Mouse (Mus musculus): ENCODE results near the gene Cyp11a1. TPM values are rescaled to one million over a fixed set of nuclear protein-coding genes. Genes with fewer than 3 reads are reported as not detected.

Gene Cyp11a1
- polyA plus RNA-seq, 1 experiment: 93.4 TPM

- TF ChIP-seq POLR2A (IDR thresholded peaks at IDR 0.05; ENCODE audit: control insufficient read depth, low read depth, low read length): no peak
- TF ChIP-seq CTCF (IDR thresholded peaks at IDR 0.05; ENCODE audit: control insufficient read depth, insufficient read depth, insufficient replicate concordance, low read depth, low read length): no peak
- no peaks in the 10 kb centered on the region for H3K27me3 ChIP-seq (ENCODE audit: control insufficient read depth, insufficient read depth, low read length)
- no peaks in the 10 kb centered on the region for H3K36me3 ChIP-seq (ENCODE audit: control insufficient read depth, insufficient read depth, low read length)
- H3K27ac ChIP-seq (ENCODE audit: control insufficient read depth, insufficient read depth, low read depth, low read length): no peak overlapping the region
- H3K4me3 ChIP-seq (ENCODE audit: control insufficient read depth, low read depth, low read length): no peak overlapping the region
- no peaks in the 10 kb centered on the region for H3K4me1 ChIP-seq (ENCODE audit: control insufficient read depth, insufficient read depth, low read length)
These were observed 19.9 kb upstream of the Cyp11a1 start for GRCm38 (mm10) chr9:57986293-57986692.

DNA sequence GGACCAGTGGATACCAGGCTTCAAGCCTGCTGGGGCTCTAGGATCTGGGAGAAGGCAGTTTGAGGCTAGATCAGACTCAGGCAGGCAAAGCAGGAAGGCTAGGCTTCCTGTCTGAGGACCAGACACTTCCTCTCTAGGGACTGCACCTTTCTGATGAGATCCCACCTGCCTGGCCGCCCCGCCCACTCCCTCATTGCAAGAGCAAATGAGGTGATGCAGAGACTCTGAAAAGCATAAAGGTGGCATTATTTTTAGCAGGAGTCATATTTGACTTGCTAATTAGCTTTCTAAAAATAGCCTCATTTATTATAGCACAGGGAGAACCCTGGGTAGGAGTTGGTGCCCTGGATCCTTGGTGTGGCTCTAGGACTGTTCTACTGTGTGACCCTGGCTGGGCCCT is 18.1 kb upstream of the Cyp11a1 start:
- Histone ChIP-seq H3K4me1 (ENCODE audit: control insufficient read depth, insufficient read depth, low read length) (no peaks in the 10 kb centered on the region), H3K27ac (ENCODE audit: control insufficient read depth, insufficient read depth, low read depth, low read length) (no peak overlapping the region), H3K36me3 (ENCODE audit: control insufficient read depth, insufficient read depth, low read length) (no peaks in the 10 kb centered on the region), H3K4me3 (ENCODE audit: control insufficient read depth, low read depth, low read length) (no peak overlapping the region), H3K27me3 (ENCODE audit: control insufficient read depth, insufficient read depth, low read length) (no peaks in the 10 kb centered on the region)
- TF ChIP-seq CTCF (IDR thresholded peaks at IDR 0.05; ENCODE audit: control insufficient read depth, insufficient read depth, insufficient replicate concordance, low read depth, low read length): no peak
- no peak for TF ChIP-seq POLR2A (IDR thresholded peaks at IDR 0.05; ENCODE audit: control insufficient read depth, low read depth, low read length)

- H3K4me3 ChIP-seq (ENCODE audit: control insufficient read depth, low read depth, low read length): no peak overlapping the region
- H3K4me1 ChIP-seq (ENCODE audit: control insufficient read depth, insufficient read depth, low read length): no peaks in the 10 kb centered on the region
These were observed 16.9 kb upstream of the Cyp11a1 start for GRCm38 (mm10) chr9:57989309-57989708.

GRCm38 (mm10) chr9:57990438-57991110 is 15.6 kb upstream of the Cyp11a1 start:
- Histone ChIP-seq H3K4me1 (ENCODE audit: control insufficient read depth, insufficient read depth, low read length) (no peaks in the 10 kb centered on the region), H3K27ac (ENCODE audit: control insufficient read depth, insufficient read depth, low read depth, low read length) (no peak overlapping the region), H3K36me3 (ENCODE audit: control insufficient read depth, insufficient read depth, low read length) (no peaks in the 10 kb centered on the region), H3K27me3 (ENCODE audit: control insufficient read depth, insufficient read depth, low read length) (no peaks in the 10 kb centered on the region), H3K4me3 (ENCODE audit: control insufficient read depth, low read depth, low read length) (no peak overlapping the region)
- TF ChIP-seq CTCF (IDR thresholded peaks at IDR 0.05; ENCODE audit: control insufficient read depth, insufficient read depth, insufficient replicate concordance, low read depth, low read length) (peak; percentile 84), POLR2A (IDR thresholded peaks at IDR 0.05; ENCODE audit: control insufficient read depth, low read depth, low read length) (no peak)

More at GRCm38 (mm10) chr9:57989309-57989708, 16.9 kb upstream of the Cyp11a1 start:
- no peak for TF ChIP-seq POLR2A (IDR thresholded peaks at IDR 0.05; ENCODE audit: control insufficient read depth, low read depth, low read length)
- TF ChIP-seq CTCF (IDR thresholded peaks at IDR 0.05; ENCODE audit: control insufficient read depth, insufficient read depth, insufficient replicate concordance, low read depth, low read length): no peak
- Histone ChIP-seq H3K36me3 (ENCODE audit: control insufficient read depth, insufficient read depth, low read length) (no peaks in the 10 kb centered on the region), H3K27me3 (ENCODE audit: control insufficient read depth, insufficient read depth, low read length) (no peaks in the 10 kb centered on the region), H3K27ac (ENCODE audit: control insufficient read depth, insufficient read depth, low read depth, low read length) (no peak overlapping the region)

DNA sequence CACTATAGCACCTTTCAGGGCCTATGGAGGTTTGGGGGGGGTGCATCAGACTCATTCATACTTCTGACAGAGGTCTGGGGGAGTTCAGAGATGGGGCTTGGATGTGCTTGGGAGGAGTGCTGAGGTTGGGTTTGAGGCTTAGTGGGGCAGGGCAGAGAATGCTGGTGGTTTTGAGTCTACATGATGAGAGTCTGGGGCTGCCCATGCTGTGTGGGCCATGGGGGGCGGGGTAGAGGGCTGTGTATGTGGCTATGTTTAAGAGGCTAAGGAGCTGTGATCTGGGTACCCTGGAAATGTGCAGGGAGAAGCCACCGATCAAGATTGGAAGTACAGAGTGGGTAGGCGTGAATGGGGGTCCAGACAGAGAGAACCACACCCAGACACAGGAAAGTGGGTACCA is 14.2 kb upstream of the Cyp11a1 start:
- TF ChIP-seq POLR2A (IDR thresholded peaks at IDR 0.05; ENCODE audit: control insufficient read depth, low read depth, low read length) (no peak), CTCF (IDR thresholded peaks at IDR 0.05; ENCODE audit: control insufficient read depth, insufficient read depth, insufficient replicate concordance, low read depth, low read length) (no peak)
- Histone ChIP-seq H3K4me3 (ENCODE audit: control insufficient read depth, low read depth, low read length) (no peak overlapping the region), H3K27ac (ENCODE audit: control insufficient read depth, insufficient read depth, low read depth, low read length) (no peak overlapping the region), H3K27me3 (ENCODE audit: control insufficient read depth, insufficient read depth, low read length) (no peaks in the 10 kb centered on the region), H3K4me1 (ENCODE audit: control insufficient read depth, insufficient read depth, low read length) (no peaks in the 10 kb centered on the region), H3K36me3 (ENCODE audit: control insufficient read depth, insufficient read depth, low read length) (no peaks in the 10 kb centered on the region)

GRCm38 (mm10) chr9:57992781-57993591 is 13.2 kb upstream of the Cyp11a1 start:
- H3K27me3 ChIP-seq (ENCODE audit: control insufficient read depth, insufficient read depth, low read length): no peaks in the 10 kb centered on the region
- no peak overlapping the region for H3K27ac ChIP-seq (ENCODE audit: control insufficient read depth, insufficient read depth, low read depth, low read length)
- no peak overlapping the region for H3K4me3 ChIP-seq (ENCODE audit: control insufficient read depth, low read depth, low read length)
- H3K36me3 ChIP-seq (ENCODE audit: control insufficient read depth, insufficient read depth, low read length): no peaks in the 10 kb centered on the region
- TF ChIP-seq CTCF (IDR thresholded peaks at IDR 0.05; ENCODE audit: control insufficient read depth, insufficient read depth, insufficient replicate concordance, low read depth, low read length) (no peak), POLR2A (IDR thresholded peaks at IDR 0.05; ENCODE audit: control insufficient read depth, low read depth, low read length) (no peak)
- H3K4me1 ChIP-seq (ENCODE audit: control insufficient read depth, insufficient read depth, low read length): peaks cover 4% of the 10 kb centered on the region; the same call in 1 of the 2 replicates

DNA sequence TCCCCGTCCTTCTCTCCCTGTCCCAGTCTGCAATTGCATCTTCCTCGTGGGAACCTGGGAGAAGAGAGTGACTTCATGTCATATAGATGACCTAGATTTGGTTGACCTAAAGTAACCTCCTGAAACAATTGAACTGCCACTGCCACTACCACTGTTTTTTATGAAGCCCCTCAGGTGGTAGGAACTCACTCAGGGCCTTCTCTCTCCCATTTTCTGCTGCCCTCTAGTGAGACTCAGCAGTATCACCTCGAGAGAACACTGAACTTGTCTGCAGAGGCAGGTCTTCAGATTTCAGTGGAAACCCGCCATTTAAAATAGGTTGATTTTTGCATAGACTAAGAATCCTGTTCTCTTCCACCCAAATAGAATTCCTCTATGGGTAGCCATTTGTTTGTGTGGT is 10.9 kb upstream of the Cyp11a1 start:
- no peak overlapping the region for H3K4me3 ChIP-seq (ENCODE audit: control insufficient read depth, low read depth, low read length)
- H3K27ac ChIP-seq (ENCODE audit: control insufficient read depth, insufficient read depth, low read depth, low read length): no peak overlapping the region
- no peaks in the 10 kb centered on the region for H3K36me3 ChIP-seq (ENCODE audit: control insufficient read depth, insufficient read depth, low read length)
- no peaks in the 10 kb centered on the region for H3K27me3 ChIP-seq (ENCODE audit: control insufficient read depth, insufficient read depth, low read length)
- TF ChIP-seq CTCF (IDR thresholded peaks at IDR 0.05; ENCODE audit: control insufficient read depth, insufficient read depth, insufficient replicate concordance, low read depth, low read length): no peak
- TF ChIP-seq POLR2A (IDR thresholded peaks at IDR 0.05; ENCODE audit: control insufficient read depth, low read depth, low read length): no peak
- peaks cover 4% of the 10 kb centered on the region for H3K4me1 ChIP-seq (ENCODE audit: control insufficient read depth, insufficient read depth, low read length)
